Mouse (Mus musculus) v-Abl transformed pro-B cells (cell line): ENCODE results near the gene Usp4.
"Not testable (repeated sequence)": the region's sequence is repeated elsewhere in the genome, so short reads cannot be mapped to it uniquely, and the experiment has no call there.

Source experiments
- in situ Hi-C, 2 experiments: fragments of 400-800 bp; cut with MboI; formaldehyde crosslinking; loops; one replicate each; pipeline ENCODE4 v1.15.1; 2025; ENCODE audit not compliant: unreplicated experiment in 2 of 2

Usp4 gene

GRCm38 (mm10) chr9:108347540-108348289, at the start of gene Usp4:
Usp4 (plus strand) TSS chr9:108347853.
- in situ Hi-C loops: loop anchor here (5.0 to 25.0 kb wide), 2 partner anchors 40 to 1010 kb away; partner anchors contain the start of genes 6430571L13Rik (in 1 of the 2), Hemk1 (in 1 of the 2), Rhoa (in 1 of the 2) and Tcta (in 1 of the 2)

GRCm38 (mm10) chr9:108301853-108302252, 45.8 kb upstream of the Usp4 start:
- in situ Hi-C loops: no loop called here

GRCm38 (mm10) chr9:108304716-108305115, 42.9 kb upstream of the Usp4 start:
- in situ Hi-C loops: loop anchor here (5.0 kb wide), 2 partner anchors 38 to 43 kb away; partner anchors contain the start of gene Usp4 (in 1 of the 2)

- in situ Hi-C loops: loop anchor here (5.0 kb wide), 2 partner anchors 37 to 42 kb away; partner anchors contain the start of gene Usp4 (in 1 of the 2)
Measured at GRCm38 (mm10) chr9:108305170-108305569, 42.5 kb upstream of the Usp4 start.

GRCm38 (mm10) chr9:108305629-108306520, 41.8 kb upstream of the Usp4 start, which contains the start of the genes Rhoa and Tcta:
Rhoa (plus strand) TSS chr9:108306129.
Tcta (minus strand) TSS chr9:108306160.
- in situ Hi-C loops: loop anchor here (5.0 kb wide), 2 partner anchors 36 to 41 kb away; partner anchors contain the start of gene Usp4 (in 1 of the 2)

- in situ Hi-C loops: loop anchor here (5.0 kb wide), 2 partner anchors 36 to 41 kb away; partner anchors contain the start of gene Usp4 (in 1 of the 2)
Measured at GRCm38 (mm10) chr9:108306571-108306980, 41.1 kb upstream of the Usp4 start.

- in situ Hi-C loops: loop anchor here (5.0 kb wide), 2 partner anchors 35 to 40 kb away; partner anchors contain the start of gene Usp4 (in 1 of the 2)
Measured at GRCm38 (mm10) chr9:108307021-108307807, 40.4 kb upstream of the Usp4 start.

GRCm38 (mm10) chr9:108308141-108308540, 39.5 kb upstream of the Usp4 start:
- in situ Hi-C loops: loop anchor here (5.0 kb wide), 2 partner anchors 34 to 39 kb away; partner anchors contain the start of gene Usp4 (in 1 of the 2)

- in situ Hi-C loops: no loop called here
Measured at GRCm38 (mm10) chr9:108317572-108317971, 30.1 kb upstream of the Usp4 start.

- in situ Hi-C loops: no loop called here
Measured at GRCm38 (mm10) chr9:108318462-108318861, 29.2 kb upstream of the Usp4 start.

- in situ Hi-C loops: not testable (repeated sequence)
Measured at GRCm38 (mm10) chr9:108322054-108322453, 25.6 kb upstream of the Usp4 start.

GRCm38 (mm10) chr9:108324784-108325183, 22.9 kb upstream of the Usp4 start:
- in situ Hi-C loops: loop anchor here in 1 of 2 experiments (25.0 kb wide), 1 partner anchor 987 kb away; the partner anchor contains the start of genes 6430571L13Rik and Hemk1

GRCm38 (mm10) chr9:108325811-108326210, 21.8 kb upstream of the Usp4 start:
- in situ Hi-C loops: loop anchor here in 1 of 2 experiments (25.0 kb wide), 1 partner anchor 989 kb away; the partner anchor contains the start of genes 6430571L13Rik and Hemk1

- in situ Hi-C loops: loop anchor here in 1 of 2 experiments (25.0 kb wide), 1 partner anchor 1001 kb away; the partner anchor contains the start of genes 6430571L13Rik and Hemk1
Measured at GRCm38 (mm10) chr9:108337848-108338550, 9.7 kb upstream of the Usp4 start.

GRCm38 (mm10) chr9:108338551-108338885, 9.1 kb upstream of the Usp4 start:
- in situ Hi-C loops: loop anchor here in 1 of 2 experiments (25.0 kb wide), 1 partner anchor 1001 kb away; the partner anchor contains the start of genes 6430571L13Rik and Hemk1

GRCm38 (mm10) chr9:108338886-108339781, 8.5 kb upstream of the Usp4 start, which contains the start of gene Gpx1:
Gpx1 (plus strand) TSS chr9:108338903.
- in situ Hi-C loops: loop anchor here in 1 of 2 experiments (25.0 kb wide), 1 partner anchor 1002 kb away; the partner anchor contains the start of genes 6430571L13Rik and Hemk1

- in situ Hi-C loops: loop anchor here in 1 of 2 experiments (5.0 to 25.0 kb wide), 2 partner anchors 33 to 1003 kb away; partner anchors contain the start of genes 6430571L13Rik, Hemk1, Rhoa and Tcta
Measured at GRCm38 (mm10) chr9:108339886-108340257, 7.8 kb upstream of the Usp4 start.
